20 mouse cellular contexts compared by ENCODE assay signal in genomic region chr1:33222997-33223396, GRCm38 (mm10).
A peak's percentile ranks its signal among the peaks of the same experiment; 100 is the strongest.
DNase-seq lines count a peak whose midpoint lies in the region; ATAC-seq and TF ChIP-seq lines count a peak whose summit lies in the region.
"Had no signal": no experiment of that assay in that cellular context is flagged by ENCODE, and none has a peak within 500 bp of the region (broad histone marks: within the 10 kb centered on the region; RNA-seq: fewer than 3 reads in every experiment).

No protein-coding gene starts in this region.

- no peak overlapping the region for H3K9ac ChIP-seq in hindbrain, embryonic 12.5 days
- H3K9ac ChIP-seq in hindbrain, postnatal 0 days (replicated peaks; ENCODE audit: low read length) = no peak overlapping the region
- no peak overlapping the region for H3K9ac ChIP-seq in neural tube, embryonic 11.5 days (ENCODE audit: low read length)
- H3K9ac ChIP-seq in neural tube, embryonic 15.5 days (replicated peaks) = no peak overlapping the region
- H3K9ac ChIP-seq in hindbrain, embryonic 15.5 days = no peak overlapping the region
- H3K9ac ChIP-seq: embryonic facial prominence, embryonic 13.5 days; forebrain, embryonic 15.5 days; heart, embryonic 13.5 days had no signal

- no peaks in the 10 kb centered on the region for H3K36me3 ChIP-seq in hindbrain, embryonic 12.5 days
- no peaks in the 10 kb centered on the region for H3K36me3 ChIP-seq in hindbrain, postnatal 0 days (ENCODE audit: insufficient read depth, low read length)
- H3K36me3 ChIP-seq in neural tube, embryonic 11.5 days (ENCODE audit: control insufficient read depth, insufficient read depth, low read length) = no peaks in the 10 kb centered on the region
- no peaks in the 10 kb centered on the region for H3K36me3 ChIP-seq in neural tube, embryonic 15.5 days
- no peaks in the 10 kb centered on the region for H3K36me3 ChIP-seq in hindbrain, embryonic 15.5 days
- H3K36me3 ChIP-seq: embryonic facial prominence, embryonic 13.5 days; forebrain, embryonic 15.5 days; heart, embryonic 13.5 days had no signal

- H3K4me1 ChIP-seq in hindbrain, embryonic 12.5 days = 0 out of 2 replicates have a peak, but pooled peaks cover 6% of the 10 kb centered on the region
- no peaks in the 10 kb centered on the region for H3K4me1 ChIP-seq in hindbrain, postnatal 0 days (ENCODE audit: insufficient read depth, low read length)
- no peaks in the 10 kb centered on the region for H3K4me1 ChIP-seq in neural tube, embryonic 11.5 days (ENCODE audit: control insufficient read depth, insufficient read depth, low read length)
- H3K4me1 ChIP-seq in neural tube, embryonic 15.5 days = no peaks in the 10 kb centered on the region
- peaks cover 4% of the 10 kb centered on the region for H3K4me1 ChIP-seq in hindbrain, embryonic 15.5 days (replicated peaks)
- H3K4me1 ChIP-seq: embryonic facial prominence, embryonic 13.5 days; forebrain, embryonic 15.5 days; heart, embryonic 13.5 days had no signal

- H3K27ac ChIP-seq in hindbrain, embryonic 12.5 days = peak overlapping the region; percentile 61; the same call in 1 of the 2 replicates
- no peak overlapping the region for H3K27ac ChIP-seq in hindbrain, postnatal 0 days
- no peak overlapping the region for H3K27ac ChIP-seq in neural tube, embryonic 11.5 days (ENCODE audit: low read depth, low read length)
- no peak overlapping the region for H3K27ac ChIP-seq in neural tube, embryonic 15.5 days (replicated peaks)
- H3K27ac ChIP-seq in hindbrain, embryonic 15.5 days (replicated peaks) = peak overlapping the region; percentile 35; the same call in 1 of the 2 replicates
- H3K27ac ChIP-seq: embryonic facial prominence, embryonic 13.5 days; forebrain, embryonic 15.5 days; heart, embryonic 13.5 days had no signal

- WGBS in hindbrain, embryonic 12.5 days = 38% methylated on average over 6 of the region's 6 CpGs
- 33% methylated on average over 6 of the region's 6 CpGs for WGBS in hindbrain, postnatal 0 days
- 64% methylated on average over 6 of the region's 6 CpGs for WGBS in neural tube, embryonic 11.5 days
- WGBS in neural tube, embryonic 15.5 days = 48% methylated on average over 6 of the region's 6 CpGs
- 31% methylated on average over 6 of the region's 6 CpGs for WGBS in hindbrain, embryonic 15.5 days

- H3K4me3 ChIP-seq in hindbrain, embryonic 12.5 days = no peak overlapping the region
- no peak overlapping the region for H3K4me3 ChIP-seq in hindbrain, postnatal 0 days (ENCODE audit: low read length)
- H3K4me3 ChIP-seq in neural tube, embryonic 11.5 days (ENCODE audit: low read depth, low read length) = no peak overlapping the region
- H3K4me3 ChIP-seq in neural tube, embryonic 15.5 days (replicated peaks) = no peak overlapping the region
- no peak overlapping the region for H3K4me3 ChIP-seq in hindbrain, embryonic 15.5 days
- H3K4me3 ChIP-seq: embryonic facial prominence, embryonic 13.5 days; forebrain, embryonic 15.5 days; heart, embryonic 13.5 days had no signal

- peak; percentile 7 for DNase-seq in embryo, embryonic 10.5 days (ENCODE audit: low spot score)
- no peak for DNase-seq in embryo, embryonic 11 days
- no peak for DNase-seq in hindbrain, postnatal 0 days (ENCODE audit: low spot score)
- peak; percentile 22 for DNase-seq in neural tube, embryonic 11.5 days (ENCODE audit: low spot score)
- no peak for DNase-seq in urinary bladder, postnatal 36 days (ENCODE audit: low spot score in 2 of 2)
- DNase-seq: adrenal gland, postnatal 10 days; cerebellum, adult 18-20 months; cerebellum, adult 9-11 months; cerebellum, postnatal 36 days; gastrocnemius, postnatal 36 days; heart, adult 11 months; heart, postnatal 36 days; kidney, adult 2 months had no signal

- no peaks in the 10 kb centered on the region for H3K9me3 ChIP-seq in hindbrain, embryonic 12.5 days (replicated peaks)
- no peaks in the 10 kb centered on the region for H3K9me3 ChIP-seq in hindbrain, postnatal 0 days (ENCODE audit: low read length)
- H3K9me3 ChIP-seq in neural tube, embryonic 11.5 days (ENCODE audit: control insufficient read depth, low read length) = no peaks in the 10 kb centered on the region
- H3K9me3 ChIP-seq in neural tube, embryonic 15.5 days (replicated peaks) = no peaks in the 10 kb centered on the region
- H3K9me3 ChIP-seq in hindbrain, embryonic 15.5 days = no peaks in the 10 kb centered on the region
- H3K9me3 ChIP-seq: embryonic facial prominence, embryonic 13.5 days; forebrain, embryonic 15.5 days; heart, embryonic 13.5 days had no signal

- TF ChIP-seq CTCF in hindbrain, postnatal 0 days (IDR thresholded peaks at IDR 0.05; ENCODE audit: low read depth) = no peak

- no peaks in the 10 kb centered on the region for H3K27me3 ChIP-seq in hindbrain, embryonic 12.5 days
- no peaks in the 10 kb centered on the region for H3K27me3 ChIP-seq in hindbrain, postnatal 0 days (ENCODE audit: insufficient read depth, low read length)
- H3K27me3 ChIP-seq in neural tube, embryonic 11.5 days (ENCODE audit: control insufficient read depth, insufficient read depth, low read length) = no peaks in the 10 kb centered on the region
- no peaks in the 10 kb centered on the region for H3K27me3 ChIP-seq in neural tube, embryonic 15.5 days (replicated peaks)
- no peaks in the 10 kb centered on the region for H3K27me3 ChIP-seq in hindbrain, embryonic 15.5 days
- H3K27me3 ChIP-seq: embryonic facial prominence, embryonic 13.5 days; forebrain, embryonic 15.5 days; heart, embryonic 13.5 days had no signal

- ATAC-seq in hindbrain, embryonic 12.5 days (ENCODE audit: low FRiP score) = peak; percentile 56; the same call in 1 of the 2 replicates
- no peak for ATAC-seq in hindbrain, postnatal 0 days
- no peak for ATAC-seq in neural tube, embryonic 11.5 days (ENCODE audit: insufficient read depth, low FRiP score, low TSS enrichment)
- ATAC-seq in neural tube, embryonic 15.5 days (ENCODE audit: low FRiP score) = no peak
- ATAC-seq in hindbrain, embryonic 15.5 days (ENCODE audit: low FRiP score, low read depth) = 0 out of 2 replicates have a peak, but pooled peaks have one; percentile 23
- ATAC-seq: forebrain, embryonic 15.5 days; intestine, embryonic 16.5 days had no signal

- H3K4me2 ChIP-seq in hindbrain, embryonic 12.5 days (replicated peaks) = peak overlapping the region; percentile 17; the same call in 1 of the 2 replicates
- no peak overlapping the region for H3K4me2 ChIP-seq in hindbrain, postnatal 0 days (ENCODE audit: low read depth, low read length)
- H3K4me2 ChIP-seq in neural tube, embryonic 11.5 days (ENCODE audit: low read depth) = no peak overlapping the region
- H3K4me2 ChIP-seq in neural tube, embryonic 15.5 days = no peak overlapping the region
- peak overlapping the region; percentile 32 for H3K4me2 ChIP-seq in hindbrain, embryonic 15.5 days
- H3K4me2 ChIP-seq: embryonic facial prominence, embryonic 13.5 days; forebrain, embryonic 15.5 days; heart, embryonic 13.5 days had no signal

Comparison
In these comparisons a context has a peak if more than half of its experiments do, and no peak if none do; other contexts are left out.
1. DNase-seq: peak in embryo, embryonic 10.5 days (single experiment) and neural tube, embryonic 11.5 days (single experiment); none in embryo, embryonic 11 days (single experiment), hindbrain, postnatal 0 days (single experiment) and urinary bladder, postnatal 36 days (0 of 2).
2. ATAC-seq: peak in hindbrain, embryonic 12.5 days (single experiment) and hindbrain, embryonic 15.5 days (single experiment); none in hindbrain, postnatal 0 days (single experiment), neural tube, embryonic 11.5 days (single experiment) and neural tube, embryonic 15.5 days (single experiment).
3. H3K27ac ChIP-seq: peak in hindbrain, embryonic 12.5 days (single experiment) and hindbrain, embryonic 15.5 days (single experiment); none in hindbrain, postnatal 0 days (single experiment), neural tube, embryonic 11.5 days (single experiment) and neural tube, embryonic 15.5 days (single experiment).
4. H3K4me2 ChIP-seq: peak in hindbrain, embryonic 12.5 days (single experiment) and hindbrain, embryonic 15.5 days (single experiment); none in hindbrain, postnatal 0 days (single experiment), neural tube, embryonic 11.5 days (single experiment) and neural tube, embryonic 15.5 days (single experiment).